Mouse (Mus musculus) embryonic facial prominence, embryonic 15.5 days (tissue): ENCODE data around the gene Cd300ld3. TPM values are rescaled to one million over a fixed set of nuclear protein-coding genes. Genes with fewer than 3 reads are reported as not detected.
"Not testable (repeated sequence)": the region's sequence is repeated elsewhere in the genome, so short reads cannot be mapped to it uniquely, and the experiment has no call there.

Experiments
- ATAC-seq: fragments of 200-750 bp; cut with Nextera tagmentation; 2 replicates; pipeline ENCODE4 v1.8.0; 2017; ENCODE audit warnings: low read depth, moderate TSS enrichment; ENCODE audit not compliant: insufficient number of reproducible peaks, low FRiP score, low TSS enrichment
- H3K27ac ChIP-seq: fragments of 300-500 bp; sonication (generic); replicated peaks from 2 replicates; pipeline ENCODE4 v1.5.1; 2015; ENCODE audit warnings: mild to moderate bottlenecking, inconsistent platforms
- H3K27me3 ChIP-seq: fragments of 300-500 bp; sonication (generic); 2 replicates; pipeline ENCODE4 v1.6.1; 2015; ENCODE audit warnings: inconsistent platforms
- H3K36me3 ChIP-seq: fragments of 300-500 bp; sonication (generic); 2 replicates; pipeline ENCODE4 v1.6.1; 2015; ENCODE audit warnings: mild to moderate bottlenecking, inconsistent platforms
- H3K4me1 ChIP-seq: fragments of 300-500 bp; sonication (generic); 2 replicates; pipeline ENCODE4 v1.6.1; 2015; ENCODE audit warnings: inconsistent platforms
- H3K4me2 ChIP-seq: fragments of 300-500 bp; sonication (generic); replicated peaks from 2 replicates; pipeline ENCODE4 v1.6.1; 2015; ENCODE audit warnings: mild to moderate bottlenecking, inconsistent platforms
- H3K4me3 ChIP-seq: fragments of 300-500 bp; sonication (generic); replicated peaks from 2 replicates; pipeline ENCODE4 v1.5.1; 2015; ENCODE audit warnings: mild to moderate bottlenecking, inconsistent platforms
- H3K9ac ChIP-seq: fragments of 300-500 bp; sonication (generic); 2 replicates; pipeline ENCODE4 v1.6.1; 2015; ENCODE audit warnings: inconsistent platforms
- H3K9me3 ChIP-seq: fragments of 300-500 bp; sonication (generic); replicated peaks from 2 replicates; pipeline ENCODE4 v1.6.1; 2016; ENCODE audit warnings: inconsistent platforms
- WGBS: fragments of 180-500 bp; shearing (Covaris S2); methylation state at CpG from one replicate; pipeline ENCODE4 v1.1.7; 2015; 5-methylcytosine and 5-hydroxymethylcytosine counted together
- polyA plus RNA-seq: library from polyadenylated mRNA; unstranded; fragments of >200 nt; fragmentation: Nextera tagmentation; extraction: Ambion mirVana; gene quantifications from 2 replicates; pipeline ENCODE4 v1.2.1, GENCODE M21; 2015

Cd300ld3 gene
- polyA plus RNA-seq, 1 experiment from 2014 or later, result not detected

GRCm38 (mm10) chr11:115054537-115054936 is 6.3 kb upstream of the Cd300ld3 start:
- Histone ChIP-seq H3K4me3 (no peak overlapping the region), H3K4me2 (no peak overlapping the region), H3K36me3 (no peaks in the 10 kb centered on the region), H3K4me1 (no peaks in the 10 kb centered on the region), H3K9ac (no peak overlapping the region), H3K9me3 (no peaks in the 10 kb centered on the region), H3K27ac (no peak overlapping the region), H3K27me3 (no peaks in the 10 kb centered on the region)
- no peak for ATAC-seq

GRCm38 (mm10) chr11:115052991-115053390 is 4.8 kb upstream of the Cd300ld3 start:
- Histone ChIP-seq H3K27ac (no peak overlapping the region), H3K4me1 (no peaks in the 10 kb centered on the region), H3K36me3 (no peaks in the 10 kb centered on the region), H3K4me3 (no peak overlapping the region), H3K4me2 (no peak overlapping the region), H3K27me3 (no peaks in the 10 kb centered on the region), H3K9ac (no peak overlapping the region), H3K9me3 (no peaks in the 10 kb centered on the region)
- 81% methylated on average over 1 of the region's 1 CpGs for WGBS
- ATAC-seq, result no peak

- Histone ChIP-seq H3K36me3 (no peaks in the 10 kb centered on the region), H3K27me3 (no peaks in the 10 kb centered on the region), H3K4me1 (no peaks in the 10 kb centered on the region), H3K27ac (no peak overlapping the region), H3K9me3 (no peaks in the 10 kb centered on the region), H3K4me3 (no peak overlapping the region), H3K4me2 (no peak overlapping the region), H3K9ac (no peak overlapping the region)
- 1% methylated on average over 9 of the region's 9 CpGs for WGBS
- no peak for ATAC-seq
Measured at GRCm38 (mm10) chr11:115052206-115052605, 4.0 kb upstream of the Cd300ld3 start.

GRCm38 (mm10) chr11:115049282-115049895 is 1.2 kb upstream of the Cd300ld3 start:
- ATAC-seq, result no peak
- Histone ChIP-seq H3K9ac (no peak overlapping the region), H3K27me3 (no peaks in the 10 kb centered on the region), H3K4me2 (no peak overlapping the region), H3K27ac (no peak overlapping the region), H3K4me3 (no peak overlapping the region), H3K36me3 (no peaks in the 10 kb centered on the region), H3K9me3 (no peaks in the 10 kb centered on the region), H3K4me1 (no peaks in the 10 kb centered on the region)
- WGBS, result 50% methylated on average over 3 of the region's 3 CpGs

- WGBS, result no CpG with 5 or more reads among the region's 6 CpGs
- H3K27ac ChIP-seq, H3K4me3 ChIP-seq, ATAC-seq, H3K36me3 ChIP-seq, H3K4me2 ChIP-seq, H3K9me3 ChIP-seq, H3K27me3 ChIP-seq, H3K9ac ChIP-seq, H3K4me1 ChIP-seq: not testable (repeated sequence)
Measured at GRCm38 (mm10) chr11:115037669-115038068, 10.5 kb downstream of the Cd300ld3 start, which contains the start of gene Cd300ld5. Cd300ld5 (minus strand) TSS chr11:115037769.

- not testable (repeated sequence) for H3K9ac ChIP-seq, H3K9me3 ChIP-seq, H3K4me2 ChIP-seq, H3K4me3 ChIP-seq, H3K27ac ChIP-seq, H3K27me3 ChIP-seq, H3K36me3 ChIP-seq, H3K4me1 ChIP-seq, ATAC-seq
- no CpG with 5 or more reads among the region's 6 CpGs for WGBS
Measured at GRCm38 (mm10) chr11:115026912-115027311, 21.3 kb downstream of the Cd300ld3 start, which contains the start of gene Cd300ld4. Cd300ld4 (minus strand) TSS chr11:115027012.

- not testable (repeated sequence) for H3K36me3 ChIP-seq, H3K4me1 ChIP-seq, H3K27me3 ChIP-seq, ATAC-seq, H3K9me3 ChIP-seq, H3K27ac ChIP-seq, H3K9ac ChIP-seq, H3K4me2 ChIP-seq, H3K4me3 ChIP-seq
- WGBS, result no CpG with 5 or more reads among the region's 7 CpGs
Measured at GRCm38 (mm10) chr11:115016093-115016492, 32.1 kb downstream of the Cd300ld3 start, which contains the start of gene Cd300ld2. Cd300ld2 (minus strand) TSS chr11:115016193.

GRCm38 (mm10) chr11:115004070-115004469 is 44.1 kb downstream of the Cd300ld3 start:
- H3K4me1 ChIP-seq, result no peaks in the 10 kb centered on the region
- H3K27me3 ChIP-seq, result no peaks in the 10 kb centered on the region
- H3K9me3 ChIP-seq, result no peaks in the 10 kb centered on the region
- H3K36me3 ChIP-seq, result no peaks in the 10 kb centered on the region
- no peak for ATAC-seq
- H3K27ac ChIP-seq, result no peak overlapping the region
- H3K4me3 ChIP-seq, result no peak overlapping the region
- no peak overlapping the region for H3K4me2 ChIP-seq
- H3K9ac ChIP-seq, result no peak overlapping the region
- WGBS, result 82% methylated on average over 5 of the region's 5 CpGs

- no peak within 1 kb of the TSS for H3K27ac ChIP-seq
- 78% methylated on average over 7 of the region's 7 CpGs for WGBS
- no peak within 1 kb of the TSS for H3K4me3 ChIP-seq
- H3K4me1 ChIP-seq, result no peaks in the 10 kb centered on the region
- H3K27me3 ChIP-seq, result no peaks in the 10 kb centered on the region
- no peak within 1 kb of the TSS for H3K4me2 ChIP-seq
- ATAC-seq, result no peak
- H3K9me3 ChIP-seq, result no peaks in the 10 kb centered on the region
- no peak within 1 kb of the TSS for H3K9ac ChIP-seq
- H3K36me3 ChIP-seq, result no peaks in the 10 kb centered on the region
Measured at GRCm38 (mm10) chr11:115001474-115002040, 46.7 kb downstream of the Cd300ld3 start, which contains the start of gene Cd300c2. Cd300c2 (minus strand) TSS chr11:115001880.

Other genes starting within 250 kb of the Cd300ld3 start
- gene Gpr142, start 249.5 kb downstream of the Cd300ld3 start, polyA plus RNA-seq, result not detected in 2 replicates
- gene Gprc5c, start 197.3 kb downstream of the Cd300ld3 start, polyA plus RNA-seq, result 40.4 and 45.4 TPM in 2 replicates
- gene Cd300a, start 158.4 kb downstream of the Cd300ld3 start, polyA plus RNA-seq, result 1.6 and 1.8 TPM in 2 replicates
- 0.49 and 0.61 TPM in 2 replicates for gene Cd300lb, start 114.0 kb downstream of the Cd300ld3 start, polyA plus RNA-seq
- not detected in 2 replicates for gene Cd300c, start 79.3 kb downstream of the Cd300ld3 start, polyA plus RNA-seq
- 0.28 and 0.34 TPM in 2 replicates for gene Cd300ld, start 58.5 kb downstream of the Cd300ld3 start, polyA plus RNA-seq
- 3.8 and 5.6 TPM in 2 replicates for gene Cd300c2, start 46.5 kb downstream of the Cd300ld3 start, polyA plus RNA-seq
- not detected in 2 replicates for gene Cd300ld2, start 32.2 kb downstream of the Cd300ld3 start, polyA plus RNA-seq
- not detected in 2 replicates for gene Cd300ld4, start 21.4 kb downstream of the Cd300ld3 start, polyA plus RNA-seq
- gene Cd300ld5, start 10.6 kb downstream of the Cd300ld3 start, polyA plus RNA-seq, result not detected in 2 replicates
- gene Cd300e, start 13.8 kb upstream of the Cd300ld3 start, polyA plus RNA-seq, result 0.12 and 0.16 TPM in 2 replicates
- gene Rab37, start 43.0 kb upstream of the Cd300ld3 start, polyA plus RNA-seq, result 1.6 and 2.0 TPM in 2 replicates
- gene Cd300lf, start 85.6 kb upstream of the Cd300ld3 start, polyA plus RNA-seq, result 0.96 and 1.0 TPM in 2 replicates
- gene Slc9a3r1, start 114.9 kb upstream of the Cd300ld3 start, polyA plus RNA-seq, result 45.2 and 51.8 TPM in 2 replicates
- 12.6 and 13.9 TPM in 2 replicates for gene Tmem104, start 139.1 kb upstream of the Cd300ld3 start, polyA plus RNA-seq
- 30.9 and 41.6 TPM in 2 replicates for gene Nat9, start 139.4 kb upstream of the Cd300ld3 start, polyA plus RNA-seq
- gene Grin2c, start 218.8 kb upstream of the Cd300ld3 start, polyA plus RNA-seq, result 0.05 TPM in 1 of 2 replicates, not detected in the other
- gene Fdxr, start 228.6 kb upstream of the Cd300ld3 start, polyA plus RNA-seq, result 16.0 and 17.0 TPM in 2 replicates
- 0.60 and 0.66 TPM in 2 replicates for gene Fads6, start 249.3 kb upstream of the Cd300ld3 start, polyA plus RNA-seq